Mouse (Mus musculus): Measurements from ENCODE around the gene Ablim2. TPM values are rescaled to one million over a fixed set of nuclear protein-coding genes. Genes with fewer than 3 reads are reported as not detected.

Ablim2 gene
- total RNA-seq, 1 experiment = 1.6 TPM

- no peak for DNase-seq (ENCODE audit: low read depth, low spot score)
- in situ Hi-C loops (cut with MboI; ENCODE audit: low sequenced_read_pairs in 2 of 2, unreplicated experiment in 2 of 2) = no loop called here
- no peak overlapping the region for H3K9ac ChIP-seq (ENCODE audit: insufficient read depth, low read depth, low read length, poor library complexity, severe bottlenecking)
- no peaks in the 10 kb centered on the region for H3K9me3 ChIP-seq (ENCODE audit: control insufficient read depth, insufficient read depth, low read depth, low read length)
- peaks cover 1 to 17% of the 10 kb centered on the region in 2 experiments; a peak in 3 of 4 replicates for H3K4me1 ChIP-seq (ENCODE audit: control insufficient read depth in 2 of 2, insufficient read depth in 2 of 2, low read length in 2 of 2, poor library complexity in 1 of 2)
- H3K4me3 ChIP-seq (ENCODE audit: insufficient read depth in 1 of 2, low read depth in 1 of 2, low read length in 2 of 2, poor library complexity in 1 of 2, severe bottlenecking in 1 of 2) = no peak overlapping the region
- no peaks in the 10 kb centered on the region for H3K36me3 ChIP-seq (ENCODE audit: control insufficient read depth, insufficient read depth, low read length, poor library complexity, severe bottlenecking)
- H3K27ac ChIP-seq (ENCODE audit: insufficient read depth, low read depth, low read length, poor library complexity, severe bottlenecking) = no peak overlapping the region
- TF ChIP-seq ZC3H11A (IDR thresholded peaks at IDR 0.05; ENCODE audit: borderline replicate concordance, low read depth, low read length) (no peak), MAFK (IDR thresholded peaks at IDR 0.05; ENCODE audit: insufficient read depth, low read depth, low read length) (no peak), CHD2 (IDR thresholded peaks at IDR 0.05; ENCODE audit: low read depth, low read length) (no peak), HCFC1 (IDR thresholded peaks at IDR 0.05; ENCODE audit: borderline replicate concordance, insufficient read depth, low read length) (no peak)
Measured at GRCm38 (mm10) chr5:35745406-35745805, 12.3 kb upstream of the Ablim2 start.

- no peaks in the 10 kb centered on the region for H3K36me3 ChIP-seq (ENCODE audit: control insufficient read depth, insufficient read depth, low read length, poor library complexity, severe bottlenecking)
- H3K27ac ChIP-seq (ENCODE audit: insufficient read depth, low read depth, low read length, poor library complexity, severe bottlenecking) = no peak overlapping the region
- H3K4me3 ChIP-seq (ENCODE audit: insufficient read depth in 1 of 2, low read depth in 1 of 2, low read length in 2 of 2, poor library complexity in 1 of 2, severe bottlenecking in 1 of 2) = no peak overlapping the region
- in situ Hi-C loops (cut with MboI; ENCODE audit: low sequenced_read_pairs in 2 of 2, unreplicated experiment in 2 of 2) = no loop called here
- DNase-seq (ENCODE audit: low read depth, low spot score) = no peak
- no peaks in the 10 kb centered on the region for H3K9me3 ChIP-seq (ENCODE audit: control insufficient read depth, insufficient read depth, low read depth, low read length)
- peaks cover 0 to 2% of the 10 kb centered on the region in 2 experiments; a peak in 1 of 4 replicates for H3K4me1 ChIP-seq (ENCODE audit: control insufficient read depth in 2 of 2, insufficient read depth in 2 of 2, low read length in 2 of 2, poor library complexity in 1 of 2)
- H3K9ac ChIP-seq (ENCODE audit: insufficient read depth, low read depth, low read length, poor library complexity, severe bottlenecking) = no peak overlapping the region
- TF ChIP-seq ZC3H11A (IDR thresholded peaks at IDR 0.05; ENCODE audit: borderline replicate concordance, low read depth, low read length) (peak; percentile 9; the same call in 1 of the 2 replicates), ZNF384 (IDR thresholded peaks at IDR 0.05; ENCODE audit: low read depth, low read length) (no peak)
Measured at GRCm38 (mm10) chr5:35746910-35747309, 10.8 kb upstream of the Ablim2 start.

- Histone ChIP-seq H3K4me1 (ENCODE audit: control insufficient read depth in 2 of 2, insufficient read depth in 2 of 2, low read length in 2 of 2, poor library complexity in 1 of 2) (peaks cover 0 to 2% of the 10 kb centered on the region in 2 experiments; a peak in 1 of 4 replicates), H3K4me3 (ENCODE audit: insufficient read depth in 1 of 2, low read depth in 1 of 2, low read length in 2 of 2, poor library complexity in 1 of 2, severe bottlenecking in 1 of 2) (no peak overlapping the region), H3K36me3 (ENCODE audit: control insufficient read depth, insufficient read depth, low read length, poor library complexity, severe bottlenecking) (no peaks in the 10 kb centered on the region), H3K27ac (ENCODE audit: insufficient read depth, low read depth, low read length, poor library complexity, severe bottlenecking) (no peak overlapping the region), H3K9me3 (ENCODE audit: control insufficient read depth, insufficient read depth, low read depth, low read length) (no peaks in the 10 kb centered on the region), H3K9ac (ENCODE audit: insufficient read depth, low read depth, low read length, poor library complexity, severe bottlenecking) (no peak overlapping the region)
- TF ChIP-seq ZNF384 (IDR thresholded peaks at IDR 0.05; ENCODE audit: low read depth, low read length) (no peak), CHD2 (IDR thresholded peaks at IDR 0.05; ENCODE audit: low read depth, low read length) (no peak), HCFC1 (IDR thresholded peaks at IDR 0.05; ENCODE audit: borderline replicate concordance, insufficient read depth, low read length) (no peak), MAFK (IDR thresholded peaks at IDR 0.05; ENCODE audit: insufficient read depth, low read depth, low read length) (no peak), ZC3H11A (IDR thresholded peaks at IDR 0.05; ENCODE audit: borderline replicate concordance, low read depth, low read length) (no peak)
- in situ Hi-C loops (cut with MboI; ENCODE audit: low sequenced_read_pairs in 2 of 2, unreplicated experiment in 2 of 2) = no loop called here
- DNase-seq (ENCODE audit: low read depth, low spot score) = no peak
Measured at GRCm38 (mm10) chr5:35749416-35749815, 8.3 kb upstream of the Ablim2 start.

GRCm38 (mm10) chr5:35750026-35750425, 7.7 kb upstream of the Ablim2 start:
- H3K4me3 ChIP-seq (ENCODE audit: insufficient read depth in 1 of 2, low read depth in 1 of 2, low read length in 2 of 2, poor library complexity in 1 of 2, severe bottlenecking in 1 of 2) = no peak overlapping the region
- TF ChIP-seq MAFK (IDR thresholded peaks at IDR 0.05; ENCODE audit: insufficient read depth, low read depth, low read length) = no peak
- no peak for TF ChIP-seq ZC3H11A (IDR thresholded peaks at IDR 0.05; ENCODE audit: borderline replicate concordance, low read depth, low read length)
- no peak for TF ChIP-seq ZNF384 (IDR thresholded peaks at IDR 0.05; ENCODE audit: low read depth, low read length)
- peaks cover under 1 to 5% of the 10 kb centered on the region in 2 experiments; a peak in 2 of 4 replicates for H3K4me1 ChIP-seq (ENCODE audit: control insufficient read depth in 2 of 2, insufficient read depth in 2 of 2, low read length in 2 of 2, poor library complexity in 1 of 2)
- H3K9ac ChIP-seq (ENCODE audit: insufficient read depth, low read depth, low read length, poor library complexity, severe bottlenecking) = no peak overlapping the region
- in situ Hi-C loops (cut with MboI; ENCODE audit: low sequenced_read_pairs in 2 of 2, unreplicated experiment in 2 of 2) = no loop called here
- H3K36me3 ChIP-seq (ENCODE audit: control insufficient read depth, insufficient read depth, low read length, poor library complexity, severe bottlenecking) = no peaks in the 10 kb centered on the region
- H3K9me3 ChIP-seq (ENCODE audit: control insufficient read depth, insufficient read depth, low read depth, low read length) = no peaks in the 10 kb centered on the region
- no peak overlapping the region for H3K27ac ChIP-seq (ENCODE audit: insufficient read depth, low read depth, low read length, poor library complexity, severe bottlenecking)
- no peak for DNase-seq (ENCODE audit: low read depth, low spot score)

- in situ Hi-C loops (cut with MboI; ENCODE audit: low sequenced_read_pairs in 2 of 2, unreplicated experiment in 2 of 2) = no loop called here
- Histone ChIP-seq H3K27ac (ENCODE audit: insufficient read depth, low read depth, low read length, poor library complexity, severe bottlenecking) (no peak overlapping the region), H3K36me3 (ENCODE audit: control insufficient read depth, insufficient read depth, low read length, poor library complexity, severe bottlenecking) (no peaks in the 10 kb centered on the region), H3K9me3 (ENCODE audit: control insufficient read depth, insufficient read depth, low read depth, low read length) (no peaks in the 10 kb centered on the region), H3K4me3 (ENCODE audit: insufficient read depth in 1 of 2, low read depth in 1 of 2, low read length in 2 of 2, poor library complexity in 1 of 2, severe bottlenecking in 1 of 2) (no peak overlapping the region), H3K4me1 (ENCODE audit: control insufficient read depth in 2 of 2, insufficient read depth in 2 of 2, low read length in 2 of 2, poor library complexity in 1 of 2) (peaks cover 3 to 9% of the 10 kb centered on the region in 2 experiments; a peak in 2 of 4 replicates), H3K9ac (ENCODE audit: insufficient read depth, low read depth, low read length, poor library complexity, severe bottlenecking) (no peak overlapping the region)
- TF ChIP-seq ZC3H11A (IDR thresholded peaks at IDR 0.05; ENCODE audit: borderline replicate concordance, low read depth, low read length) = no peak
- TF ChIP-seq ZNF384 (IDR thresholded peaks at IDR 0.05; ENCODE audit: low read depth, low read length) = no peak
- no peak for TF ChIP-seq MAFK (IDR thresholded peaks at IDR 0.05; ENCODE audit: insufficient read depth, low read depth, low read length)
- no peak for DNase-seq (ENCODE audit: low read depth, low spot score)
Measured at GRCm38 (mm10) chr5:35751016-35751415, 6.7 kb upstream of the Ablim2 start.
